ENCODE assay signal across 14 mouse cellular contexts in the genomic region with DNA sequence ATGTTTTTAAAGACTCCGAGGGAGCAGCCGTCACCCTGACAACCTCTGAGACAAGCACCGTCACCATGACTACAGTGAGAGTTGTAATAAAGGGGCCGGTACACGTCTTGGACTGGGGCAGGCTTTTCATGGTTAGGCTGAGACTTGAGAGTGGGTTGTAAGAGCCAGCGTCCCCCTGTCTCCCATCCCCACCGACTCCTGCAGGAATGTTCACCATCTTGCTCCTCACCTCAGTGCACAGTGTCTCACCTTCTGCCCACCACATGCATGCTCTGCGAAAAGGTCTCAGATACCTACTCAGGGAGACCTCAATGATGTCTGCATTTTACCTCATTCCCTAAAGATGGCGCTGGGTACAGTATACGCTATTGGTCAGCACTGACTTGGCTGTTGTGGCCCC. TPM values are rescaled to one million over a fixed set of nuclear protein-coding genes. Genes with fewer than 3 reads are reported as not detected.
A peak's percentile ranks its signal among the peaks of the same experiment; 100 is the strongest.
DNase-seq lines count a peak whose midpoint lies in the region; ATAC-seq and TF ChIP-seq lines count a peak whose summit lies in the region.
"Had no signal": no experiment of that assay in that cellular context is flagged by ENCODE, and none has a peak within 500 bp of the region (broad histone marks: within the 10 kb centered on the region; RNA-seq: fewer than 3 reads in every experiment).

No protein-coding gene starts in this region.

- TF ChIP-seq CTCF in testis, adult 2 months (IDR thresholded peaks at IDR 0.05; ENCODE audit: control insufficient read depth, insufficient read depth, insufficient replicate concordance, low read depth, low read length): no peak

- 0 out of 2 replicates have a peak, but pooled peaks have one; percentile 30 for ATAC-seq in megakaryocyte-erythroid progenitor cell, adult 5-6 weeks (replicated peaks; ENCODE audit: low FRiP score, low TSS enrichment, poor library complexity, severe bottlenecking)

- DNase-seq in gastrocnemius, adult 18-20 months (ENCODE audit: low spot score): peak; percentile 10
- DNase-seq in gastrocnemius, adult 8-10 months (ENCODE audit: low spot score in 2 of 2): no peak
- DNase-seq in testis, postnatal 14 days (ENCODE audit: low spot score): no peak
- DNase-seq in thymus, postnatal 4 days: no peak
- DNase-seq in urinary bladder, postnatal 10 days (ENCODE audit: low spot score): no peak
- no peak for DNase-seq in ovary, postnatal 10 days (ENCODE audit: low spot score)
- DNase-seq: B cell, adult 2 months; cerebellum, adult 8-10 months; thymus, postnatal 36 days had no signal

- no peak overlapping the region for H3K27ac ChIP-seq in testis, adult 2 months (ENCODE audit: control insufficient read depth, insufficient read depth, low read depth, low read length)
- H3K27ac ChIP-seq: limb, embryonic 15.5 days; macrophage had no signal

- H3K27me3 ChIP-seq in testis, adult 2 months (ENCODE audit: control insufficient read depth, insufficient read depth, low read length): no peaks in the 10 kb centered on the region
- H3K27me3 ChIP-seq: limb, embryonic 15.5 days had no signal

- H3K4me3 ChIP-seq in testis, adult 2 months (ENCODE audit: control insufficient read depth, low read depth, low read length): peak overlapping the region; percentile 36
- H3K4me3 ChIP-seq: limb, embryonic 15.5 days had no signal

- no peaks in the 10 kb centered on the region for H3K36me3 ChIP-seq in testis, adult 2 months (ENCODE audit: control insufficient read depth, insufficient read depth, low read length)
- H3K36me3 ChIP-seq: limb, embryonic 15.5 days had no signal

- peak; percentile 21; the same call in 1 of the 2 replicates for TF ChIP-seq POLR2A in testis, adult 2 months (IDR thresholded peaks at IDR 0.05; ENCODE audit: control insufficient read depth, low read depth, low read length)

- peaks cover 3% of the 10 kb centered on the region; the same call in 1 of the 2 replicates for H3K4me1 ChIP-seq in testis, adult 2 months (ENCODE audit: control insufficient read depth, insufficient read depth, low read length)
- H3K4me1 ChIP-seq: limb, embryonic 15.5 days had no signal

RNA-seq across cellular contexts. Expression of a gene that starts 10.3 kb away (rescaled TPM):
- total RNA-seq in gastrocnemius, adult 18-20 months (2021): 10 to 100 TPM in 1 of 2 experiments, 1 to 10 TPM in 1; 7.6 to 10.6 TPM
- 10 to 100 TPM in 1 of 4 experiments, 1 to 10 TPM in 3; 7.3 to 10.5 (median 7.7) TPM for total RNA-seq in gastrocnemius, adult 8-10 months (2022)
- 43.9 and 52.2 TPM in 2 replicates for polyA plus RNA-seq in testis, adult 2 months (2012; rRNA removed)
- total RNA-seq in megakaryocyte-erythroid progenitor cell, adult 5-6 weeks (2014; fragmentation: Nextera tagmentation): 9.3 and 23.6 TPM in 2 replicates
- 9.7 and 16.4 TPM in 2 replicates for total RNA-seq in megakaryocyte-erythroid progenitor cell, adult 5-6 weeks (2017)

RNA-seq across cellular contexts. Expression of a gene that starts 13.6 kb away (rescaled TPM):
- under 1 TPM; 0.40 to 0.43 TPM for total RNA-seq in gastrocnemius, adult 18-20 months (2021)
- total RNA-seq in gastrocnemius, adult 8-10 months (2022): under 1 TPM; 0.11 to 0.44 (median 0.27) TPM
- polyA plus RNA-seq in testis, adult 2 months (2012; rRNA removed): 322 and 331 TPM in 2 replicates
- not detected in 2 replicates for total RNA-seq in megakaryocyte-erythroid progenitor cell, adult 5-6 weeks (2014; fragmentation: Nextera tagmentation)
- not detected in 2 replicates for total RNA-seq in megakaryocyte-erythroid progenitor cell, adult 5-6 weeks (2017)
- polyA plus RNA-seq: limb, embryonic 15.5 days; macrophage; spleen, adult 2 months had no signal

RNA-seq across cellular contexts. Expression of a gene that starts 26.1 kb away (rescaled TPM):
- 1,000 to 10,000 TPM in 1 of 2 experiments, 100 to 1,000 TPM in 1; 896 to 1,049 TPM for total RNA-seq in gastrocnemius, adult 18-20 months (2021)
- 100 to 1,000 TPM; 819 to 944 (median 894) TPM for total RNA-seq in gastrocnemius, adult 8-10 months (2022)
- 12.4 and 17.3 TPM in 2 replicates for polyA plus RNA-seq in testis, adult 2 months (2012; rRNA removed)
- total RNA-seq in megakaryocyte-erythroid progenitor cell, adult 5-6 weeks (2014; fragmentation: Nextera tagmentation): not detected in 2 replicates
- total RNA-seq in megakaryocyte-erythroid progenitor cell, adult 5-6 weeks (2017): not detected in 2 replicates
- polyA plus RNA-seq: macrophage had no signal

RNA-seq across cellular contexts. Expression of a gene that starts 52.1 kb away (rescaled TPM):
- total RNA-seq in gastrocnemius, adult 18-20 months (2021): 1,000 to 10,000 TPM; 2,670 to 3,214 TPM
- total RNA-seq in gastrocnemius, adult 8-10 months (2022): 1,000 to 10,000 TPM; 2,216 to 3,193 (median 3,049) TPM
- 15.0 and 15.8 TPM in 2 replicates for polyA plus RNA-seq in testis, adult 2 months (2012; rRNA removed)
- total RNA-seq in megakaryocyte-erythroid progenitor cell, adult 5-6 weeks (2014; fragmentation: Nextera tagmentation): not detected in 2 replicates
- total RNA-seq in megakaryocyte-erythroid progenitor cell, adult 5-6 weeks (2017): not detected in 2 replicates
- polyA plus RNA-seq: macrophage had no signal

RNA-seq across cellular contexts. Expression of a gene that starts 57.4 kb away (rescaled TPM):
- not detected for total RNA-seq in gastrocnemius, adult 18-20 months (2021)
- total RNA-seq in gastrocnemius, adult 8-10 months (2022): not detected
- polyA plus RNA-seq in testis, adult 2 months (2012; rRNA removed): 40.4 and 41.2 TPM in 2 replicates
- total RNA-seq in megakaryocyte-erythroid progenitor cell, adult 5-6 weeks (2014; fragmentation: Nextera tagmentation): not detected in 2 replicates
- not detected in 2 replicates for total RNA-seq in megakaryocyte-erythroid progenitor cell, adult 5-6 weeks (2017)

Comparison
In these comparisons a context has a peak if more than half of its experiments do, and no peak if none do; other contexts are left out.
1. RNA of a gene that starts 26.1 kb away (total RNA-seq): 896 to 1,049 TPM in gastrocnemius, adult 18-20 months and 819 to 944 TPM in gastrocnemius, adult 8-10 months; not detected in megakaryocyte-erythroid progenitor cell, adult 5-6 weeks; every median in the first group is over 100 times any median in the second.